Mouse (Mus musculus): ENCODE measurements around the gene Fndc3b. TPM values are rescaled to one million over a fixed set of nuclear protein-coding genes. Genes with fewer than 3 reads are reported as not detected.
A peak's percentile ranks its signal among the peaks of the same experiment; 100 is the strongest.

Fndc3b gene
- polyA plus RNA-seq, 1 experiment from 2014 or later, result 14.9 TPM

DNA sequence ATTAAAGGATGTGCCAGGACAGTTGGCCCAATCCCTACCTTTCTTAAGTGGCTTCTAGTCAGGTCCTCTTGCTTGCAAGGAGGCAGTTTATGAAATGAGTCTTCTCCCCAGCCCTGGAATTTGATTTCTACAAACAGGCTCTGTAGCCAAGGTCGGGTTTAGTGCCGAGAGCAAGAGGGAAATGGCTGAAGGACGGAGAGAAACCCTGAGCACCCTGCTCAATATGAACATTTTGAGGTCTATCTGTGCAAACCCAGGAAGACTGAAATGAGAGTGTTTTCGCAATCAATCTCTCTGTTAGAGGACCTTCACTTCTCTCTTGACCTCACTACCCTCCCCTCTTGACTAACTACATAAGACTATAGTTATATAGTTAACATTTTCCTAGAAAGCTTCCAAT is 105.5 kb downstream of the Fndc3b start:
- H3K36me3 ChIP-seq (replicated peaks; ENCODE audit: insufficient read depth, low read length), result no peaks in the 10 kb centered on the region
- H3K27ac ChIP-seq (ENCODE audit: low read depth), result peak overlapping the region; percentile 25; the same call in 1 of the 2 replicates
- WGBS (ENCODE audit: insufficient replicate concordance), result 45% methylated on average over 4 of the region's 4 CpGs
- no peak overlapping the region for H3K4me3 ChIP-seq (ENCODE audit: low read depth, low read length)
- peaks cover 35% of the 10 kb centered on the region for H3K4me1 ChIP-seq (ENCODE audit: insufficient read depth)
- no peaks in the 10 kb centered on the region for H3K27me3 ChIP-seq (ENCODE audit: insufficient read depth, low read length)
- no peaks in the 10 kb centered on the region for H3K9me3 ChIP-seq (ENCODE audit: low read length)
- H3K9ac ChIP-seq (replicated peaks), result no peak overlapping the region
- H3K4me2 ChIP-seq (ENCODE audit: low read depth, low read length), result no peak overlapping the region
- DNase-seq (no peak), ATAC-seq (no peak)
- TF ChIP-seq CTCF (IDR thresholded peaks at IDR 0.05; ENCODE audit: low read depth) (no peak), EP300 (IDR thresholded peaks at IDR 0.05; ENCODE audit: low read depth) (no peak)

DNA sequence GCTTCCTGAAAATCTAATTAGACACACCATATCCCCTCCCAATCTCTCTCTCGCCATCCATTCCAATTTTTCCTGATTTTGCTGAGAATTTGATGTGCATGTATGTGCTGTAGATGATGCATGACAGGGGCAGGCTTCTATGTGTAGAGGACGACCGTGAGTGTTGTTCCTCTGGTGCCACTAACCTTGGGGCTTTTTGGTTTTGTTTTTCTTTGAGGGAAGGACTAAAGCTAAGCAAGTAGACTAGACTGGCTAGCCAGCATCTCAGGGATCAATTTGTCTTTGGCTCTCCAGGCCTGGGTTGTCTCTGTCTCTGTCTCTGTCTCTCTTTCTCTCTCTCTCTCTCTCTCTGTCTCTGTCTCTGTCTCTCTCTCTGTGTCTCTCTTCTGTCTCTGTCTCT is 106.0 kb downstream of the Fndc3b start:
- DNase-seq (no peak), ATAC-seq (no peak)
- H3K4me1 ChIP-seq (ENCODE audit: insufficient read depth), result peaks cover 41% of the 10 kb centered on the region
- TF ChIP-seq EP300 (IDR thresholded peaks at IDR 0.05; ENCODE audit: low read depth) (no peak), CTCF (IDR thresholded peaks at IDR 0.05; ENCODE audit: low read depth) (no peak)
- no peaks in the 10 kb centered on the region for H3K27me3 ChIP-seq (ENCODE audit: insufficient read depth, low read length)
- no peak overlapping the region for H3K27ac ChIP-seq (ENCODE audit: low read depth)
- H3K36me3 ChIP-seq (replicated peaks; ENCODE audit: insufficient read depth, low read length), result no peaks in the 10 kb centered on the region
- H3K4me2 ChIP-seq (ENCODE audit: low read depth, low read length), result no peak overlapping the region
- 86% methylated on average over 3 of the region's 3 CpGs for WGBS (ENCODE audit: insufficient replicate concordance)
- H3K9me3 ChIP-seq (ENCODE audit: low read length), result no peaks in the 10 kb centered on the region
- H3K4me3 ChIP-seq (ENCODE audit: low read depth, low read length), result no peak overlapping the region
- no peak overlapping the region for H3K9ac ChIP-seq (replicated peaks)

DNA sequence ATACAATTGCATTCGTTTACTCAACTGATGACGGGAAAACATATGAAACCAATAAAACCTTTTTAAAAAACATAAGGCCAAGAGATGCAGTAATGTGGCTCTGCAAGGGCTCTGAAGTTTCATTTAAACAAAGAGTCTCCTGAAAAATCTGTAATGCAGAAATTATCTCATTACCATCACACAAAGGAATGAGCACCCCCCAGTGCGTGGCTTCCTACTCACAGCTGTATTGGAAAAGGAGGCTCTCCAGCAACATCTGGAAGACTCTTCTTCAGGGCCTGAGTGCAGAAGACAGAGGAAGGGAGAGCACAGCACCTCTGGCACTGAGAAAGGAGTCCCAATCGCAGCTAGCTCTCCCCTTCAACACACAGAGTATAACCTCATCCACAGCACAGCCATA is 106.5 kb downstream of the Fndc3b start:
- TF ChIP-seq EP300 (IDR thresholded peaks at IDR 0.05; ENCODE audit: low read depth) (no peak), CTCF (IDR thresholded peaks at IDR 0.05; ENCODE audit: low read depth) (no peak)
- Histone ChIP-seq H3K27ac (ENCODE audit: low read depth) (no peak overlapping the region), H3K36me3 (replicated peaks; ENCODE audit: insufficient read depth, low read length) (no peaks in the 10 kb centered on the region), H3K4me2 (ENCODE audit: low read depth, low read length) (no peak overlapping the region), H3K9ac (replicated peaks) (no peak overlapping the region), H3K27me3 (ENCODE audit: insufficient read depth, low read length) (no peaks in the 10 kb centered on the region), H3K9me3 (ENCODE audit: low read length) (no peaks in the 10 kb centered on the region), H3K4me1 (ENCODE audit: insufficient read depth) (peaks cover 44% of the 10 kb centered on the region), H3K4me3 (ENCODE audit: low read depth, low read length) (no peak overlapping the region)
- DNase-seq (no peak), ATAC-seq (no peak)
- 82% methylated on average over 4 of the region's 4 CpGs for WGBS (ENCODE audit: insufficient replicate concordance)

DNA sequence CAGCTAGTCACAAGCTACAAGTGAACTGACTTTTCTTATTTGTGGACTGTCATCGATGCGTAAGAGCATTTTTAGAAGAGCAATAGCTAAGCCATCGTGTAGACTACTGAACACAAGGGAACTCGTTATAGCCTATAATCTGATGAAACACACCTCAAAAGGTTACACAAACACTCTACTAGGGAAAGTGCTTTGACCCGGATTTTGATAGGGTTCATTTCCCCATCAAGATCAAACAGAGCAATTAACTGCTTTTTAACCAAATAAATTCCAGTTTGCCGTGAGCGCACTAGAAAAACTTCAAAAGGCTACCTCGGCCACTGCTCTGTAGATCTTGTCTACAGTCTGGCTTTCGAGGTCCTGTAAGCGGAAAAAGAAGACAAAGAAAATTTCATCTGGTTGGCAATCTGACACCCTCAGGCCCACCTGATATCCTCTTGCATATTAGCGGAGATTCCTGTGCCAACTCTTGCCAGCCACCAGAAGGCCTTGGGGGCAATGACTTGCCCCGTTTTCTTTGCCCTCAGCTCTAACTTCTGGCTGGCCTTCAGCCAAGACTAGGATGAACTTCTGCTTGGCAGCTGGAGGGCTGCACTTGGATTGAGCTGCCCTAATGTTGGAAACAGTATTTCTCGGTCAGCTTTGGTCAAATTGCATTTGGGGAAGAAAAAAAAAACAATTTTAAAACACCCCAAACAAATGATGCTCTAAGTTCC is 107.0 kb downstream of the Fndc3b start:
- ATAC-seq, result peak; percentile 49

DNA sequence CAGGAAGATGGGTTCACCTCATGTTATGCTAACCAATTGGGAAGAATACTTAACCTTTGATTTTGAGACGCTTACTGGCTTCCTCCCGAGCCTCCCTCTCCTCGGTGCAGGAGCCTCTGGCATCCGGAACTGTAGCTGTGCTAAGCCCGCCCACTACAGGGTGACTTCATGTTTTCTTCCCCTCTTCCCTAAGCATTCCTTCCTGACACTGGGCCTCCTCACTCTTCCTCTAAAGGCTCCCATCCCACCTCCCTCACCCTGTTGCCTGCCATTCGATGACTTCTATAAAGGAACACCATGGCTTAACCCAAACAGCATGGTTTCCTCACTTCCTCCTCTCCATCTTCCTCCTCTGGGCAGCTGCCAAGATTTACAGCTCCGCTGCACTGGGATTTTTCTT is 110.5 kb downstream of the Fndc3b start:
- DNase-seq, result no peak

More for the DNA sequence above, 107.0 kb downstream of the Fndc3b start:
- Histone ChIP-seq H3K4me1 (ENCODE audit: insufficient read depth) (peaks cover 45% of the 10 kb centered on the region), H3K4me2 (ENCODE audit: low read depth, low read length) (no peak overlapping the region), H3K27ac (ENCODE audit: low read depth) (no peak overlapping the region), H3K27me3 (ENCODE audit: insufficient read depth, low read length) (no peaks in the 10 kb centered on the region), H3K36me3 (replicated peaks; ENCODE audit: insufficient read depth, low read length) (no peaks in the 10 kb centered on the region), H3K9me3 (ENCODE audit: low read length) (no peaks in the 10 kb centered on the region), H3K9ac (replicated peaks) (no peak overlapping the region), H3K4me3 (ENCODE audit: low read depth, low read length) (no peak overlapping the region)
- DNase-seq, result no peak
- 62% methylated on average over 13 of the region's 13 CpGs for WGBS (ENCODE audit: insufficient replicate concordance)
- no peak for TF ChIP-seq CTCF (IDR thresholded peaks at IDR 0.05; ENCODE audit: low read depth)
- TF ChIP-seq EP300 (IDR thresholded peaks at IDR 0.05; ENCODE audit: low read depth), result no peak

DNA sequence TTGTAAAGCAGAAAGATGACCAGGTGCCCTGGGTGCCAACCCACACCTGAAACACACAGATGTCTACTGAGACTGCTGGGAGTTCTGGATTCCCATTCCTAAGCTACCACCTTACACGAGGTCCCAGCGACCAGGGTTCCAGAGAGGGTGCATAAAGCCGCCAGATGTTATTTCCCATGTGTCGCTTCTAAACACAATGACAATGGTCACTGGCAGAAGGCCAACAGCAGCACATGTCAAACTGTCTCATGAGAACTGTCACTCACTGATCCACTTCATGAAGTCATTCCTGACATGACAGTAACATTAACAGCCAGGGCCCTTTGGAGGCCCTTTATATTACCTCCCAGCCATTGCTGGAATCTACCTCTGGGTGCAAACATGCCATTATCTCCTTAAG is 110.9 kb downstream of the Fndc3b start:
- H3K27me3 ChIP-seq (ENCODE audit: insufficient read depth, low read length), result no peaks in the 10 kb centered on the region
- no peak for ATAC-seq
- H3K9me3 ChIP-seq (ENCODE audit: low read length), result no peaks in the 10 kb centered on the region
- H3K36me3 ChIP-seq (replicated peaks; ENCODE audit: insufficient read depth, low read length), result no peaks in the 10 kb centered on the region
- TF ChIP-seq EP300 (IDR thresholded peaks at IDR 0.05; ENCODE audit: low read depth) (no peak), CTCF (IDR thresholded peaks at IDR 0.05; ENCODE audit: low read depth) (no peak)
- H3K27ac ChIP-seq (ENCODE audit: low read depth), result peak overlapping the region; percentile 11; the same call in 1 of the 2 replicates
- 79% methylated on average over 4 of the region's 4 CpGs for WGBS (ENCODE audit: insufficient replicate concordance)
- no peak overlapping the region for H3K4me3 ChIP-seq (ENCODE audit: low read depth, low read length)
- H3K4me1 ChIP-seq (ENCODE audit: insufficient read depth), result peaks cover 24% of the 10 kb centered on the region
- H3K9ac ChIP-seq (replicated peaks), result no peak overlapping the region
- no peak overlapping the region; the same call in 1 of the 2 replicates for H3K4me2 ChIP-seq (ENCODE audit: low read depth, low read length)
- DNase-seq, result no peak

More for the DNA sequence above, 110.5 kb downstream of the Fndc3b start:
- no peak for TF ChIP-seq CTCF (IDR thresholded peaks at IDR 0.05; ENCODE audit: low read depth)
- 0 out of 2 replicates have a peak, but pooled peaks have one; percentile 13 for TF ChIP-seq EP300 (IDR thresholded peaks at IDR 0.05; ENCODE audit: low read depth)
- Histone ChIP-seq H3K4me2 (ENCODE audit: low read depth, low read length) (no peak overlapping the region; the same call in 1 of the 2 replicates), H3K9me3 (ENCODE audit: low read length) (no peaks in the 10 kb centered on the region), H3K36me3 (replicated peaks; ENCODE audit: insufficient read depth, low read length) (no peaks in the 10 kb centered on the region), H3K27me3 (ENCODE audit: insufficient read depth, low read length) (no peaks in the 10 kb centered on the region), H3K4me3 (ENCODE audit: low read depth, low read length) (no peak overlapping the region), H3K4me1 (ENCODE audit: insufficient read depth) (peaks cover 29% of the 10 kb centered on the region), H3K9ac (replicated peaks) (no peak overlapping the region), H3K27ac (ENCODE audit: low read depth) (peak overlapping the region; percentile 11; the same call in 1 of the 2 replicates)
- no peak for ATAC-seq
- WGBS (ENCODE audit: insufficient replicate concordance), result 40% methylated on average over 7 of the region's 7 CpGs

All from liver, postnatal 0 days (tissue).